Mouse (Mus musculus) skeletal muscle tissue, adult 2 months (tissue): Measurements from ENCODE around the gene Igdcc4.

Experiments
- DNase-seq: peaks from one replicate; pipeline ENCODE4 v3.0.0-alpha.2; 2012; ENCODE audit warnings: low read depth, low spot score

Gene Igdcc4

DNA sequence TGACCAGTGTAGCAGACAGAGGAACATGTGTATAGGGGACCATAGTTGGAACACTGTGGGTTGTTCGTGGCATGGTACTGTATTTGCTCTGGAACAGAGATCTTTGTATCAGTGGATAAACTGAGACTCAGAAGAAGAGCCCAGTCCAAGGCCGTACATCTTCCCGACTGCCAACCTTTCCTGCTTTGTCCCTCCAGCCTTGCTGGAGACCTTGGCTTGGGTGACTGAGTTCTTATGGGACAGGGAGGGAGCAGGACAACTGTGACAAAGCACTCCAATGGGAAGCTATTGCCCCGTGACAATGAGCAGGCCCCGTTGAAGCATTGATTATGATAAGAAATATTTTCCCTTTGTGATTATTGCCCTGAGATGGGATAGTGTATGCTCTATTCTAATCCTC is 10.4 kb downstream of the Igdcc4 start:
- no peak for DNase-seq

DNA sequence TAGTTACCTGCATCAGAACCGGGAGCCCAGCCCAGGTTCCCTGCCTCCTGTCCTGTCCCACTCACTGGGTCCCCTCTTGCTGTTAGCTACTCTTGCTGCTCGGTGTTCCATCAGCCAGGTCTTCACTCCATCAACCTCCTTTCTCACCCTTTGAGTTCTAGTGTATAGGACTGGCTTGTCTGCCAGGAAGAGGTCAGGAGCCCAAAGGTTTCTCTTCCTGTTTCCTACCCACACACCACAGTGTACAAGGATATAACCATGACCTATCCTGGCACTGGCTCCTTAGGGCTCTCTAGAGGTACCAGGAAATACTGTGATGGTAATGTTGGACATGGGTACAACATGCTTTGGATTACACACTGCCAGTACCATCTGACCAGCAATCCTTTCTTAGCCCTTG is 12.4 kb downstream of the Igdcc4 start:
- no peak for DNase-seq

DNA sequence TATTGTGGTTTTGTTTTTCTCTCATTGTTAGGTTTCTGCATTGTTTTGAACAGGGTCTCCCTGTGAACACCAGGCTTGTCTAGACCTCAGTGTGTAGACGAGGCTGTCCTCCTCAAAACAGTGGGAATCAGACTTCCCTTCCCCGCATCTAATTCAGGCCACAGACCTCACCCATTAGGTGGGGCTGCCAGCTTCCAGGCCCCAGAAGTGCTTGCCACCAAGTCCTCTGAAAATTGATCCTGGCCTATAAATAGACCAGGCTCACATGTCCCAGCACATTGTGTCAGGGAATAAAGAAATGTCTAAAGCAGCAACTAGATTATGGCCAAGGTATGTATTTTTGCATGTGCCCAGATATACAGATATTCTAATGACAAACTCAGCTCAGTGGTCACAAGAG is 14.6 kb downstream of the Igdcc4 start:
- peak; percentile 71 for DNase-seq

DNA sequence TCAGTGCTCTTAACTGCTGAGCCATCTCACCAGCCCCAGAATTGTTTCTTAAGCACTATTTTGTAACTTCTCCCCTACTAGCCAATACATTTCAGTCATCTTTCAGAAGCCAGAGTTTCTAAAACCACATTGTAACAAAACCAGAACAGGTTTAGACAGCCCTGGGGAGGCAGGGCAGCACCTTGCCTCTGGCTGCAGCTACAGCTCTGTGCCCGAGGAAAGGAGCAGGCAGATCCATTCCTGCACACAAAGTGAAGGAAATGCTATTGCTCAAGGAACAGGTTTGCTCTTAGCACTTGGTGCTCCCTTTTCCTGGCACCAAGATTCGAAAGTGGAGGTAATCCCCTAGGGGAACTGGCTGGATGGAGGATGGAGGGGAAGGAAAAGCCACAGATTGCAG is 16.2 kb downstream of the Igdcc4 start:
- no peak for DNase-seq

DNA sequence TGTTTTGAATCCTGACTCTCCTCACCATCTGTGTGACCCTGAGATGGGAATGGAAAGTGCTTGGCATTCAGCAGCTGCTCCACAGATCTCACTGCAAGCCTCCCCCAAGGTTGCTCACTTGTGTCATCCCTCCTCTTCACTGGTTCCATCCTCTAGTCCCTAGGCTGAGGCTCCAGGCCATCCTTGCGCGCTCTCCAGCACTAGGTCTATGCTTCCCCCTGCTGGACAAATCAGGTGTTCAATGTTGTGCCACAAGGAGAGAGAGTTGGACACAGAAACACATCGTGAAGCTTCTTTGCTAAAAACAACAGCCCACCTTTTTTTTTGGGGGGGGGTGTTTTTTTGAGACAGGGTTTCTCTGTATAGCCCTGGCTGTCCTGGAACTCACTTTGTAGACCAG is 19.6 kb downstream of the Igdcc4 start:
- DNase-seq: peak; percentile 68

DNA sequence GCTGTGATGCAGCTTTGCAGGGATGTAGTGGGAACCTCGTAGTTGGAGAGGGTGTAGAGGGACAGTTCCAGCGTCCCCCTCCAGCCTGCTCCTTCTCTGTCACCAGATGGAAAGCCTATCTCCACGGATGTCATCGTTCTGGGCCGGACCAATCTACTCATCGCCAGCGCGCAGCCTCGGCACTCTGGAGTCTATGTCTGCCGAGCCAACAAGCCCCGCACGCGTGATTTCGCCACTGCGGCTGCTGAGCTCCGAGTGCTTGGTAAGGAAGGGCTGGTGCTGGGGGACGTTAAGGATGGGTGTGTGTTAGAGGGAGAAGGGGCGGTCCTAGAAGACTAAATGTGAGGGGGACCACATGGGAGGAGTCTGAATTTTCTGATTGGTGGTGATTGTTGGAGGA is 21.3 kb downstream of the Igdcc4 start:
- DNase-seq: no peak

DNA sequence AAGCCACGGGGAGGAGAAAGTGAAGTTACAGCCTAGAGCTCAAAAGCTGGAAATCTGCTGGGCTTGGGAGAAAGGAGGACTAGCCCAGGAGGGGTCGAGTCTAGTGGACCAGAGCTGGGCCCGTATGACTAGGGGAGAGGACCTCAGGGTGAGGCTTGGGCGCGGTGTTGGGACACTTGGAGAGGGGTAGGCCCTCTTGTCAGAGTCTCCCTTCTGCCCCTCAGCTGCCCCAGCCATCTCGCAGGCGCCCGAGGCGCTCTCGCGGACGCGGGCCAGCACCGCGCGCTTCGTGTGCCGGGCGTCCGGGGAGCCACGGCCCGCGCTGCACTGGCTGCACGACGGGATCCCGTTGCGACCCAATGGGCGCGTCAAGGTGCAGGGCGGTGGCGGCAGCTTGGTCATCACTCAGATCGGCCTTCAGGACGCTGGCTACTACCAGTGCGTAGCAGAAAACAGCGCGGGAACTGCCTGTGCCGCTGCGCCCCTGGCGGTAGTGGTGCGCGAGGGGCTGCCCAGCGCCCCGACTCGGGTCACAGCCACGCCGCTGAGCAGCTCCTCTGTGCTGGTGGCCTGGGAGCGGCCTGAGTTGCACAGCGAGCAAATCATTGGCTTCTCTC is 22.4 kb downstream of the Igdcc4 start:
- DNase-seq: no peak

DNA sequence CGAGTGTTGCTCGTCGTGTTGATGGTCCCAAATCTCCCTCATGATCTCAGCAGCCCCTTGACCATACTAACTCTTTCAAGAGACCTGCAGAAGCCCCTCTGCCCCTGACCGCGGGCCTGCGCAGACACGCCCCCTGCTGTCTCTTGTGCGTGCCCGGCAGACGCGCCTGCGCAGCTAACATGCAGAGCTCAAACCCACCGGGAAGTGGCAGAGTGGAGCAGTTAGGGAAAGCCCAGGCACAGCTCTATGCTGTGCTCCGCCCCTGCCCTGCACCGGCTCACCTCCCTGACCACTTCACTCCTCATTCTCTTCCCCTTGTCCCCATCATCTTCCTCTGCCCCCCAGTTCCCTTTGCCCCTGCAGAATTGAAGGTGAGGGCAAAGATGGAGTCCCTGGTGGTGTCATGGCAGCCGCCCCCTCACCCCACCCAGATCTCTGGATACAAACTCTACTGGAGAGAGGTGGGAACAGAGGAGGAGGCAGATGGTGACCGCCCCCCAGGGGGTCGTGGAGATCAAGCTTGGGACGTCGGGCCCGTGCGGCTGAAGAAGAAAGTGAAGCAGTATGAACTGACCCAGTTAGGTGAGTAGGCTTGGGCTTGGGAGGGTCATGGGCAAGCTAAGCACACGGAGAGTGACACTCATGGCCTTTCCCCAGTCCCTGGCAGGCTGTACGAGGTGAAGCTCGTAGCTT is 27.0 kb downstream of the Igdcc4 start:
- DNase-seq: no peak

DNA sequence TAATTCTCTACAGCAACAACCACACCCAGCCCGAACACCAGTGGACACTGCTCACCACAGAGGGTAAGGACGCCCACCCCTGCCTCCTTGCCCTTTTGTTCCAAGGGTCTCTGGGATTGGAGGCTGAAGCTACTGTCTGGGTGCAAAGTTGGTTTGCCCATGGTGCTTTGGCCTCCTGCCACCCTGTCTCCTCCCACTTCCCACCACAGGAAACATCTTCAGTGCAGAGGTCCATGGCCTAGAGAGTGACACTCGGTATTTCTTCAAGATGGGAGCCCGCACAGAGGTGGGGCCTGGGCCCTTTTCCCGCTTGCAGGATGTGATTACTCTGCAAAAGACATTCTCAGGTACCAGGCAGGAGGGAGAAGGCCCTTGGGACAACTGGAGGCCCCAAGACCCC is 30.4 kb downstream of the Igdcc4 start:
- no peak for DNase-seq

DNA sequence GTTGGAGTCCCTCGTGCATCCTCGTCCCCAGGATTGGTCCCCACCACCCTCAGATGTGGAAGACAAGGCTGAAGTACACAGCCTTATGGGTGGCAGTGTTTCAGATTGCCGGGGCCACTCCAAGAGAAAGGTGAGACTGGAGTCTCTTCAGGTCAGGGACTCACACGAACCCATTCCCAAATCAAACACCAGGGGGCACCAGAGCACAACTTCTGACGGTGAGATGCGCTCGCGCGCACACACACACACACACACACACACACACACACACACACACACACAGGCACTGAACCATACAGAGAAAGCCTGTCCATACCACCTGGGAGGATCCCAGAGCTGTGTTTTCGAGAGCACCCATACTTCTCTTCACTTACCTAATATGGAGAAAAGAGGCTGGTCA is 32.5 kb downstream of the Igdcc4 start:
- DNase-seq: peak; percentile 62

DNA sequence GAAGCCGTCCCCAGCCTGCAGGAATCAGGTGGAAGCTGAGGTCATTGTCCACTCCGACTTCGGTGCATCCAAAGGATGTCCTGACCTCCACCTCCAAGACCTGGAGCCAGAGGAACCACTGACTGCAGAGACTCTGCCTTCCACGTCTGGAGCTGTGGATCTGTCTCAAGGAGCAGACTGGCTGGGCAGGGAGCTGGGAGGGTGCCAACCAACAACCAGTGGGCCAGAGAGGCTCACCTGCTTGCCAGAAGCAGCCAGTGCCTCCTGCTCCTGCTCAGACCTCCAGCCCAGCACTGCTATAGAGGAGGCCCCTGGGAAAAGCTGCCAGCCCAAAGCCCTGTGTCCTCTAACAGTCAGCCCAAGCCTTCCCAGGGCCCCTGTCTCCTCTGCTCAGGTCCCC is 33.8 kb downstream of the Igdcc4 start:
- DNase-seq: no peak

DNA sequence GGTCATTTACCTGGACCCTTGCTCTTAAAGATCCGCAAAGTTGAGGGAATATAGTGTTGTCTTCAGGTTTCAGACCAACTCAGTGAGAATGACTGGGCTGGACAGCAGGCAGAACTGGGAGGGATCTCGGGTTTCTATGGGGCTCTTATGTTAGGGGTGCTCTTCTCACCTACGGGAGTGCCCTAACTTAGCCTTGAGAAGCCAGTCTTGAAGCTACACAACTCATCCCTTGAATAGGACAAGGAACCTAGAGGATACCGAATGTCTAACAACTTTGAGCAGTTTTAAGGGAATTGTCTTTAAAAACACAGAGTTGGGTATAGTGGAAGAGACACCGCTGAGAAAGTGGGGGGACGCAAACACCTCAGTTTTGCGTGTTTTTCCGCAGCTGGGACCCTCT is 39.2 kb downstream of the Igdcc4 start:
- DNase-seq: no peak

DNA sequence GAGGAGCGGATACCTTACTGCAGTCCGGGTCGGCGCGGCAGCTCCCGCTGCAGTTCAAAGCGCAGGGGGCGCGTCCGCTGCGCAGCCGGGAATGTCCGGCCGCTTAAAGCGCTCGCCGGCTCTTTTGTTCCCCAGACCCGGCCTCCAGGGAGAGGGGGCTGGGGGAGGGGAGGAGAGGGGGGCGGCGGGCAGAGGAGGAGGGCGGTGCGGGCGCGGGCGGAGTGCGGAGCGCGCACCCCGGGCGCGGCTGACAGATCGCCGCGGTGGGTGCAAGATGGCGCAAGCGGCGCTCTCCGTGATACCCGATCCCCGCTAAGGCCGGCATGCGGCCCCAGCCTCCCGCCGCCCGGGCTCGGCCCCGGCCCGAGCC is 39.6 kb downstream of the Igdcc4 start, which contains the start of gene Igdcc3:
Igdcc3 (plus strand) TSS at position 254 of the 370 bp plus-strand sequence.
- no peak for DNase-seq

DNA sequence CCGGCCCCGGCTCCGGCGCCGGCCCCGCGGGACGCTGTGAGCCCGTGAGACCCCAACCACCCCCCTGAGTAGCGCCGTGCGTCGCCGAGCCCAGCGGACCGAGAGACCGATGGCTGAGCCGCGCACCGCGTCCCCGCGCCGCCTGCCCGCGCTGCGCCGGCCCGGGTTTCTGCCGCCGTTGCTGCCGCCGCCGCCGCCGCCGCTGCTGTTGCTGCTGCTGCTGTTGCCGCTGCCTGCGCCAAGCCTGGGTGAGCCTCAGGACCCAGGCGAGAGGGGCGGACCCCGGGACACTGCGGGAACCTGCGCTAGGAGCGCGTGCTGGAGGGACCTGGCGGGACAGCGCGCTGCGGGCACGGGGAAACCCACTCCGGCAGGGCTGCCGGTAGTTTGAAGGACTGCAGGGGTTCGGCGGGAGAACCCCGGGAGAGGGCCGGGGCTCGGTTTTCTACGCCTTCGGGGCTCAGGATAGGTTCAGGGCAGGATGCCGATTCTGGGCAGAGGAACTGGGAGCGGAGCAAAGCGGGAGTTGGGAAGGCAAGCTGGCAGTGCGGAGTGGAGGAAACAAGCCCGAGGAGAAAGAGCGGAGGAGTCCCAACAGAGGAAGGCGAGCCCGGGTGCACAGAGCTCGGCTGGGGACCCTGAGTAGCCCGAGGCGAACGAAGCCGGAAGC is 40.2 kb downstream of the Igdcc4 start:
- DNase-seq: no peak

DNA sequence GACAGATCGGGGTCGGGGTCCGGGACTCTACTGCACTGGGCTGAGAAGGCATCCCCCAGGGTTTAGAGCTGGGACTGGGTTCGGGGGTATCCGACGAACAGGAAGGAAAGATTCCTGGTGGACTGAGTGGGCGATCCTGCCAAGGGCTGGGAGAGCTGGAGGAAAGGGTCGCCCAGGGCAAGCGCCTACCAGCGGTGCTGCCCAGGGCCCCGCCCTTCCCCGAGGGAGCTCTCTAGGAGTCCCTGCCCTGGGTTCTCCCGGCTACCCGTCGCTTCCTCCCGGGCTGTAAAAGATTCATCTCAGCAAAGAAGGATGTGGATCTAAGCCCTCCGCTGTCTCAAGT is 40.7 kb downstream of the Igdcc4 start:
- DNase-seq: no peak

DNA sequence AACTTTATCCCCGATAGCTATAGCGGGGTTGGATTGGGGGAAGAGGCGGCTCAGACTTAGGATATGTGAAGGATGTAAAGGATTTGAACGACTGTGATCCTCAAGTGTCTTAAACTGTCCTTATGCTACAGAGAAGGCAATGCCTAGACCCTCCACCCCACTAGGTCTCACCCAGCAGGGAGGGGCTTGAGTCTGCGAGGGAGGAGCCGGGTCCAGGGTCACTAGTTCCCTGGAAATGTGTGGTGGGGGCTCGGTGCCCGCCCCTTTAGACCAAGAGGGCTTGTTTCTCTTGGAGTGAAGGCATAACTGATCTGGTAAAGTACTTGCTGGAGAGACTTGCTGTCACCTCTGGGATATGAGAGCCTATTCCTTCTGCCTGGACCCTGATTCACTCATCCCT is 41.1 kb downstream of the Igdcc4 start:
- DNase-seq: no peak

DNA sequence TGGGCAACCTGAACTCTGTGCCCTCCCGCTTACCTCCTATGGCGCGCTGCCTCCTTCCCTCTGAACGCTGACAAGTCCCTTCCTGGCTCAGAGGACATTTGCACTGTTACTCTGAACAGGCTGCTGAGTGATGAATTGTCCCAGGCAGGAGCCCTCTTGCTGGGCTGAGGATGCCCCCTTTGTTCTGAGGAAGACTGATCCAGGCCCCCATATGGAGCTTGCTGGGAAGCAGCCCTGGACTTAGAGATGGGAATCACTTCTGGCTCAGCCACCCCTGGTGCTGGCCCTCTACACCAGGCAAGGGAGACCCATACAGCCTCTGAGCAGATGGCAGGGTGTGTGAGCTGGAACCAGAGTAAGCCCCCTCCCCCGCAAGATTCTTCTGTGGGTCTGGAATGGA is 44.7 kb downstream of the Igdcc4 start:
- no peak for DNase-seq

DNA sequence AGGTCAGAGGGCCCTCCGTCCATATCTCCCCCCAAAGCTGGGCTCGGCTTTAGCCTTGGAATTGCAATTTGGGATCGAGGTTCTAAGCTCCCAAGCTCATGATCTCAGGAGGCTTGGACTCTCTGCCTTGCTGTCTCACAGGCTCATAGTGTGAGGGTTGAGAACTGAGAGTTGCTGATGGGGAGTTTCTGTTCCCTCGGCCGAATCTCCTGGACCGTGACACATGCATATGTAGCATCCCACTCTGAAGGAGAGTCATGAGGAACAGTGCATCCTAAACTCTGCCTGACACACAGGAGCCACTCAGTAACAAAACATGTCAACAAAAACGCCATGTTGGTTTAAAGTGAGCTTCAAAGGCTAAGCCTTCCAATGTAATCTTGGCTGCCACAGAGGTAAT is 47.2 kb downstream of the Igdcc4 start:
- no peak for DNase-seq

DNA sequence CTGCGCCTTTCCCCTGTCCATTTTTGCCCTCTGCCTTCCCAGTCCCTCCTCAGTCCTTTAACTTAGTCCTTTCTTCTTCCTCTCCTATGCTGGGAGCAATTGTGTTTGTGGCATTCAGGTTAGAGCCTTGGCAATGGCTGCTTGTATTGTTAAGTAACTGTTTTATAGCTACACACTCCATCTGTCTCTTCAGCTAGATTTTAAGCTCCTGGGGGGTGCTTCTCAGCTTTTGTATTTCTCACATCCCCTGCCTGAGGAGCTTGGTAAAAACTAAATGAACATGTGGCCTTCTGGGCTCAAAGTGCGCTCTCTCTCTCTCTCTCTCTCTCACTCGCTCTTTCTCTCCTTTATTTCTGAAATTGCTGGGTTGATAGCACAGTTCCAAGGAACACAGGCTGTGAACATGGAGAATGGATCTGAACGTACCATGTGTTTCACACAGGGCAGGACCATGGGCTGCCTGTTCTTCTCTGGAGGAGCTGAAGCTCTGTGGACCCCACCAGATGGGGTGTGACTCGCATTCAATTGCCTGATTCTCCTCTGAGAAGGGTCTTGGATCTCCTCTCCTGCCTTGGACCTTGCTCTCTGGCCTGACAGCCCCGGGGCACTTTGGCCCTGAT is 51.5 kb downstream of the Igdcc4 start:
- DNase-seq: no peak

DNA sequence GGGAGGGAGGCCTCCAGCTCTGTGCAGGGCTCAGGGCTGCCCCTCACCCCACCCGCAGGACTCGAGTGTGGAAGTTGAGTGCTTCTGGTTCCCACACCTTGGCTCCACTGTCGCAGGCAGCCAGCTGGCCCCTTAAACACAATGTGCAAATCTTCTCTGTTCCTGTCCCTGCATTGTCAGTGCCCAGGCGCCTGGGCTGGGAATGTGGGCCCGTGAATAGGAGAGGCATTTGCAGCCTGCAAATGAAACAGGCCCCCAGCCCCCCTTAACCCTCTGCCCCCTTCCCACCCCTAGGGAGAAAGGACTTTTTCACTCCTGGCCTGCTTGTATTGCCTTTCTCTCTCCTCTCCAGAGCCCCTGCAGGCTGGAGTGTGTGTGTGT is 52.0 kb downstream of the Igdcc4 start:
- no peak for DNase-seq

DNA sequence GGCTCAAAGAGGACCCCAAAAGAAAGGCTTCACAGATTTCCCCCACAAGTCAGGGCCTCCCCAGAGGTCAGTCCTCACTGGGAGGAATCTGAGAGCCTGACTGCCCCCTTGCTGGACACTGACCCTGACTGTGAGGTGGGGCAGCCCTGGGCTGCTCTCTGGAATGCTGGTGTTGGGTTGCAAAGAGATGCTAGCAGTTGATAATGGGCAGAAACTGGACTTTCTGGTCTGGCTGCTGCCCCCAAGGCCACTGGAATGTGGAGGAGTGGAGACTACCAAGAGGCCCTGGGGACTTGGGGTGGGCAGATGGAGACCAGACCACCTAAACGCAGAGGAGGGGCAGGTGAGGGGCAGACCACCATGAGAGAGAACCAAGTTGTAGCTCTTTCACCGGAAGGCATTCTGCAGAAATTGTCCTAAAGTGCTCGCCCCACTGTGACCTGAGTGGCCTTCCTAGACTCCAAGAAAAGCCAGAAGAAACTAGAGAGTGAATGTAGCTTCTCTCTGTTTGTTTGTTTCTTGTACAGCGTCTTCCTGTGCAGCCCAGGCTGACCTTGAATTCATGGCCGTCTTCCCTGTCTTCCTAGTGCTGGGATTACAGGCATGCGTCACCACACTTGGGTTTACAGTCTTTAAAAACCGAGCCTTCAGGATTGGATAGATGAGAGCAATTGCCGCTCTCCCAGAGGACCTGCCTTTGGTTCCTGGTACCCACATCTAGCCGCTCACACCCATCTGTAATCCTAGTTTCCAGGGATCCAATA is 53.6 kb downstream of the Igdcc4 start:
- no peak for DNase-seq

DNA sequence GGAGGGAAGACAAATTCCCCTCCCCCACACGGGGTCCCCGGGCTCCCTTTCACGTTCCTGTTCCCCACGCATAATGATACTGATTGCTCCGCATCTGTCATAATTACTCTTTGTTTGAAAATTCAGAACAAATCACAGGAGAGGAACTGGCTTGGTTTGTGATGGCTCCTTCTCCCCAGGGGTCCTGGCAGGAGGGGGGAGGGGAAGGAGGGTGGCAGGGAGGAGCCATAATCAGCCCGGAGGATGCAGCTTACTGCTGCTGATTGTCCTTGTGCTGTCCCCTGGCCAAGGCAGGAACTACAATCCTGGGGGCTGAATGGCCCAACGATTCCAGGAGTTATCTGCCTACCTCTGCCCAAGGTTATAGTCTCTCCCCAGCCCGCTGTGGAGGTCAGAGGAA is 55.3 kb downstream of the Igdcc4 start:
- no peak for DNase-seq
